Mouse (Mus musculus) right cerebral cortex, postnatal 10 days (tissue): ENCODE measurements around the gene Fam217b.
A peak's percentile ranks its signal among the peaks of the same experiment; 100 is the strongest.

ENCODE experiments used
- DNase-seq, 2 experiments: peaks; one replicate each; pipeline ENCODE4 v3.0.0; 2021; ENCODE audit warnings: low spot score in 2 of 2

Fam217b gene

GRCm38 (mm10) chr2:178437311-178437710 lies 23.0 kb downstream of the Fam217b start:
- DNase-seq, result peak; percentile 49 to 51

GRCm38 (mm10) chr2:178449386-178449785 lies 35.1 kb downstream of the Fam217b start:
- no peak for DNase-seq

GRCm38 (mm10) chr2:178450236-178450635 lies 35.9 kb downstream of the Fam217b start:
- DNase-seq, result no peak

- no peak for DNase-seq
These were observed 36.6 kb downstream of the Fam217b start for GRCm38 (mm10) chr2:178450961-178451360.

GRCm38 (mm10) chr2:178454664-178455516 lies 40.6 kb downstream of the Fam217b start:
- no peak for DNase-seq

- no peak for DNase-seq
These were observed 43.1 kb downstream of the Fam217b start for GRCm38 (mm10) chr2:178457414-178457813.

GRCm38 (mm10) chr2:178460353-178460752 lies 46.0 kb downstream of the Fam217b start:
- no peak for DNase-seq

- no peak for DNase-seq
These were observed 57.5 kb downstream of the Fam217b start for GRCm38 (mm10) chr2:178471546-178472480.

- no peak for DNase-seq
These were observed 59.6 kb downstream of the Fam217b start for GRCm38 (mm10) chr2:178473916-178474315.
